ENCODE assay signal across 21 mouse cellular contexts in the genomic region with DNA sequence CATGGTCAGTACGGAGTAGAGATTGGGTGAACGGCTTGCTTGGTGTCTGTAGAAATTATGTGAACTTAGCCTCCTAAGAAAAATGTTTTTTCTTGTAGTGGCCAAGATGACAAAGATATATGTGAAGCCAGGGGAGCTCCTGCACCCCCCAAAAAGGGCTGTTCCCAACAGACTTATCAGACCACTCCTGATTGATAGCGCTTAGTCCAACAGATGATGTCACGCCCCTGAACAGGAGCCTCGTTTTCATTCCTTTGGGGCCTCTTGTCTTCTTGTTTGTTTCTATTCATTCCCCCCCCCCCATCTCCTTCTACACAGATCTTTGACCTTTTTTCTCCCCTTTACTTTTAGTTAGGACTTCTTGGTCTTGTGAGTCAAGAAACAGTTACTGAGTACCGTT. TPM values are rescaled to one million over a fixed set of nuclear protein-coding genes. Genes with fewer than 3 reads are reported as not detected.
DNase-seq lines count a peak whose midpoint lies in the region; ATAC-seq lines count a peak whose summit lies in the region.
"Had no signal": no experiment of that assay in that cellular context is flagged by ENCODE, and none has a peak within 500 bp of the region (broad histone marks: within the 10 kb centered on the region; RNA-seq: fewer than 3 reads in every experiment).

No protein-coding gene starts in this region.

- H3K4me3 ChIP-seq in liver, embryonic 11.5 days (ENCODE audit: low read depth, low read length) = no peak overlapping the region
- no peak overlapping the region for H3K4me3 ChIP-seq in liver, embryonic 15.5 days (replicated peaks)
- no peak overlapping the region for H3K4me3 ChIP-seq in hindbrain, embryonic 11.5 days (ENCODE audit: low read depth, low read length)
- H3K4me3 ChIP-seq: embryonic facial prominence, embryonic 15.5 days; forebrain, embryonic 12.5 days; heart, embryonic 12.5 days; hindbrain, embryonic 13.5 days had no signal

- H3K27me3 ChIP-seq in liver, embryonic 11.5 days (replicated peaks; ENCODE audit: control insufficient read depth, insufficient read depth, low read length) = no peaks in the 10 kb centered on the region
- no peaks in the 10 kb centered on the region for H3K27me3 ChIP-seq in liver, embryonic 15.5 days
- no peaks in the 10 kb centered on the region for H3K27me3 ChIP-seq in hindbrain, embryonic 11.5 days (ENCODE audit: control insufficient read depth, insufficient read depth, low read length)
- H3K27me3 ChIP-seq: CH12.LX; embryonic facial prominence, embryonic 15.5 days; forebrain, embryonic 12.5 days; hindbrain, embryonic 13.5 days had no signal

- 61% methylated on average over 6 of the region's 6 CpGs for WGBS in liver, embryonic 11.5 days
- 47% methylated on average over 6 of the region's 6 CpGs for WGBS in liver, embryonic 15.5 days (ENCODE audit: insufficient replicate concordance)
- 84% methylated on average over 6 of the region's 6 CpGs for WGBS in hindbrain, embryonic 11.5 days

- H3K9me3 ChIP-seq in liver, embryonic 11.5 days (ENCODE audit: control insufficient read depth, low read length) = no peaks in the 10 kb centered on the region
- H3K9me3 ChIP-seq in liver, embryonic 15.5 days (replicated peaks) = no peaks in the 10 kb centered on the region
- H3K9me3 ChIP-seq in hindbrain, embryonic 11.5 days (ENCODE audit: control insufficient read depth, low read length) = no peaks in the 10 kb centered on the region
- H3K9me3 ChIP-seq: embryonic facial prominence, embryonic 15.5 days; forebrain, embryonic 12.5 days; heart, embryonic 12.5 days; hindbrain, embryonic 13.5 days had no signal

- H3K36me3 ChIP-seq in liver, embryonic 11.5 days (ENCODE audit: control insufficient read depth, insufficient read depth, low read length) = no peaks in the 10 kb centered on the region
- no peaks in the 10 kb centered on the region for H3K36me3 ChIP-seq in liver, embryonic 15.5 days (replicated peaks)
- H3K36me3 ChIP-seq in hindbrain, embryonic 11.5 days (ENCODE audit: control insufficient read depth, insufficient read depth, low read length) = no peaks in the 10 kb centered on the region
- H3K36me3 ChIP-seq: embryonic facial prominence, embryonic 15.5 days; forebrain, embryonic 12.5 days; heart, embryonic 12.5 days; hindbrain, embryonic 13.5 days had no signal

- 0 out of 2 replicates have a peak overlapping the region, but pooled peaks have one; percentile 38 for H3K9ac ChIP-seq in liver, embryonic 11.5 days (ENCODE audit: low read depth, low read length)
- peak overlapping the region; percentile 50 for H3K9ac ChIP-seq in liver, embryonic 15.5 days
- no peak overlapping the region for H3K9ac ChIP-seq in hindbrain, embryonic 11.5 days (ENCODE audit: low read depth, low read length)
- H3K9ac ChIP-seq: embryonic facial prominence, embryonic 15.5 days; forebrain, embryonic 12.5 days; heart, embryonic 12.5 days; hindbrain, embryonic 13.5 days had no signal

- peaks cover 42% of the 10 kb centered on the region for H3K4me1 ChIP-seq in liver, embryonic 11.5 days (replicated peaks; ENCODE audit: control insufficient read depth, insufficient read depth, low read length)
- H3K4me1 ChIP-seq in liver, embryonic 15.5 days (replicated peaks) = peaks cover 78% of the 10 kb centered on the region
- H3K4me1 ChIP-seq in hindbrain, embryonic 11.5 days (replicated peaks; ENCODE audit: control insufficient read depth, insufficient read depth, low read length) = no peaks in the 10 kb centered on the region
- H3K4me1 ChIP-seq: forebrain, embryonic 12.5 days had no signal

- peak overlapping the region; percentile 46 for H3K4me2 ChIP-seq in liver, embryonic 11.5 days
- H3K4me2 ChIP-seq in liver, embryonic 15.5 days = peak overlapping the region; percentile 59
- no peak overlapping the region for H3K4me2 ChIP-seq in hindbrain, embryonic 11.5 days (replicated peaks; ENCODE audit: low read depth, low read length)
- H3K4me2 ChIP-seq: embryonic facial prominence, embryonic 15.5 days; forebrain, embryonic 12.5 days; heart, embryonic 12.5 days; hindbrain, embryonic 13.5 days had no signal

- 0 out of 2 replicates have a peak, but pooled peaks have one; percentile 36 for ATAC-seq in erythroblast, adult 5-6 weeks (replicated peaks; ENCODE audit: low FRiP score, poor library complexity, severe bottlenecking)
- ATAC-seq in liver, embryonic 11.5 days (replicated peaks; ENCODE audit: low FRiP score) = 0 out of 2 replicates have a peak, but pooled peaks have one; percentile 41
- ATAC-seq in liver, embryonic 15.5 days (ENCODE audit: insufficient read depth) = 0 out of 2 replicates have a peak, but pooled peaks have one; percentile 33
- ATAC-seq in cerebellum, adult (ENCODE audit: insufficient number of reproducible peaks, low FRiP score, low TSS enrichment) = no peak
- no peak for ATAC-seq in hindbrain, embryonic 11.5 days (ENCODE audit: low FRiP score)
- ATAC-seq: forebrain, embryonic 16.5 days; hindbrain, postnatal 0 days had no signal

- no peak overlapping the region for H3K27ac ChIP-seq in liver, embryonic 11.5 days (ENCODE audit: low read depth, low read length)
- peak overlapping the region; percentile 95 for H3K27ac ChIP-seq in liver, embryonic 15.5 days (replicated peaks)
- H3K27ac ChIP-seq in hindbrain, embryonic 11.5 days (ENCODE audit: low read depth, low read length) = no peak overlapping the region
- H3K27ac ChIP-seq: embryonic facial prominence, embryonic 15.5 days; forebrain, embryonic 12.5 days; hindbrain, embryonic 13.5 days; hindbrain, postnatal 0 days had no signal

- DNase-seq in liver, embryonic 11.5 days (ENCODE audit: low spot score) = no peak
- no peak for DNase-seq in adrenal gland, adult (ENCODE audit: inconsistent age in 2 of 2, low spot score in 1 of 2)
- no peak for DNase-seq in hindbrain, embryonic 11.5 days (ENCODE audit: low spot score)
- DNase-seq: adrenal gland, adult 8-10 months; adrenal gland, postnatal 36 days; cerebellum, adult 11 months; cerebellum, adult 8-10 months; cerebellum, postnatal 14 days; embryo, embryonic 11 days; gastrocnemius, postnatal 14 days; heart, postnatal 36 days had no signal

RNA-seq across cellular contexts. Expression of gene Zdhhc14, which starts 19.4 kb away (rescaled TPM):
- total RNA-seq in erythroblast, adult 5-6 weeks (2015; ENCODE audit: low replicate concordance) = 45.3 and 71.3 TPM in 2 replicates
- total RNA-seq in erythroblast, adult 5-6 weeks (2017; ENCODE audit: low replicate concordance) = 51.8 and 56.7 TPM in 2 replicates
- polyA plus RNA-seq in liver, embryonic 11.5 days (2014; fragmentation: Nextera tagmentation; extraction: Ambion mirVana) = 6.2 and 7.5 TPM in 2 replicates
- polyA plus RNA-seq in liver, embryonic 15.5 days (2015; fragmentation: Nextera tagmentation; extraction: Ambion mirVana) = 6.9 and 8.8 TPM in 2 replicates
- polyA plus RNA-seq in hindbrain, embryonic 11.5 days (2014; fragmentation: Nextera tagmentation; extraction: Ambion mirVana) = 2.4 and 2.6 TPM in 2 replicates

Comparison
In these comparisons a context has a peak if more than half of its experiments do, and no peak if none do; other contexts are left out.
1. ATAC-seq: peak in erythroblast, adult 5-6 weeks (single experiment), liver, embryonic 11.5 days (single experiment) and liver, embryonic 15.5 days (single experiment); none in cerebellum, adult (single experiment) and hindbrain, embryonic 11.5 days (single experiment).